Mouse (Mus musculus) gastrocnemius, adult 2 months (tissue): ENCODE measurements at regions not wholly inside any gene's neighbourhood (a gene's known extent, or its start where the extent isn't known, plus 50 kb on each side); places are given as distances from the start of the nearest gene placed in this dataset.
A peak's percentile ranks its signal among the peaks of the same experiment; 100 is the strongest.

ENCODE experiments used
- DNase-seq: peaks from one replicate; pipeline ENCODE4 v3.0.0; 2022
- H3K27ac ChIP-seq: fragments of 200-600 bp; 2 replicates; pipeline ENCODE4 v1.8.1; 2022; ENCODE audit warnings: mild to moderate bottlenecking
- H3K4me3 ChIP-seq: fragments of 200-600 bp; 2 replicates; pipeline ENCODE4 v1.8.1; 2022; ENCODE audit warnings: mild to moderate bottlenecking, moderate library complexity
- CTCF ChIP-seq: fragments of 200-600 bp; IDR thresholded peaks from 2 replicates; pipeline ENCODE4 v1.8.1; 2022; ENCODE audit warnings: antibody characterized with exemption, mild to moderate bottlenecking, moderate library complexity
- intact Hi-C: fragments of 180-260 bp; cut with DNase I; formaldehyde crosslinking; loops from one replicate; pipeline ENCODE4 v1.15.1; 2025

GRCm38 (mm10) chr14:105725741-105726140 lies 170.9 kb downstream of the Spry2 start:
- H3K27ac ChIP-seq = no peak overlapping the region
- intact Hi-C loops = no loop called here
- DNase-seq = no peak
- no peak overlapping the region for H3K4me3 ChIP-seq
- TF ChIP-seq CTCF = no peak

GRCm38 (mm10) chr14:105722923-105723322 lies 173.7 kb downstream of the Spry2 start:
- no peak for DNase-seq
- H3K27ac ChIP-seq = no peak overlapping the region
- intact Hi-C loops = no loop called here
- H3K4me3 ChIP-seq = no peak overlapping the region
- TF ChIP-seq CTCF = no peak

GRCm38 (mm10) chr14:105721576-105721975 lies 175.0 kb downstream of the Spry2 start:
- intact Hi-C loops = no loop called here
- no peak overlapping the region for H3K4me3 ChIP-seq
- DNase-seq = no peak
- TF ChIP-seq CTCF = no peak
- H3K27ac ChIP-seq = no peak overlapping the region

- DNase-seq = no peak
- Histone ChIP-seq H3K4me3 (no peak overlapping the region), H3K27ac (no peak overlapping the region)
- no peak for TF ChIP-seq CTCF
- intact Hi-C loops = no loop called here
Measured at GRCm38 (mm10) chr14:105720816-105721510, 175.7 kb downstream of the Spry2 start.

- DNase-seq = no peak
- intact Hi-C loops = no loop called here
- Histone ChIP-seq H3K4me3 (no peak overlapping the region), H3K27ac (peak overlapping the region; percentile 41; the same call in 1 of the 2 replicates)
- TF ChIP-seq CTCF = no peak
Measured at GRCm38 (mm10) chr14:105718676-105719441, 177.8 kb downstream of the Spry2 start.

- TF ChIP-seq CTCF = no peak
- H3K4me3 ChIP-seq = no peak overlapping the region
- no peak overlapping the region for H3K27ac ChIP-seq
- no peak for DNase-seq
- intact Hi-C loops = no loop called here
Measured at GRCm38 (mm10) chr14:105717821-105718220, 178.8 kb downstream of the Spry2 start.

GRCm38 (mm10) chr14:105708691-105709090 lies 187.9 kb downstream of the Spry2 start:
- intact Hi-C loops = no loop called here
- TF ChIP-seq CTCF = no peak
- no peak overlapping the region for H3K27ac ChIP-seq
- DNase-seq = no peak
- no peak overlapping the region for H3K4me3 ChIP-seq

GRCm38 (mm10) chr14:105706756-105707155 lies 189.9 kb downstream of the Spry2 start:
- DNase-seq = no peak
- Histone ChIP-seq H3K4me3 (no peak overlapping the region), H3K27ac (no peak overlapping the region)
- no peak for TF ChIP-seq CTCF
- intact Hi-C loops = no loop called here

- H3K27ac ChIP-seq = no peak overlapping the region
- TF ChIP-seq CTCF = no peak
- no peak overlapping the region for H3K4me3 ChIP-seq
- no peak for DNase-seq
- intact Hi-C loops = no loop called here
Measured at GRCm38 (mm10) chr14:105698616-105699015, 198.0 kb downstream of the Spry2 start.

GRCm38 (mm10) chr14:105698086-105698485 lies 198.5 kb downstream of the Spry2 start:
- intact Hi-C loops = no loop called here
- no peak for DNase-seq
- H3K4me3 ChIP-seq = no peak overlapping the region
- TF ChIP-seq CTCF = no peak
- no peak overlapping the region for H3K27ac ChIP-seq

GRCm38 (mm10) chr14:105697398-105697797 lies 199.2 kb downstream of the Spry2 start:
- H3K27ac ChIP-seq = no peak overlapping the region
- no peak for TF ChIP-seq CTCF
- peak; percentile 44 for DNase-seq
- intact Hi-C loops = no loop called here
- H3K4me3 ChIP-seq = peak overlapping the region; percentile 46

GRCm38 (mm10) chr14:105694969-105695368 lies 201.7 kb downstream of the Spry2 start:
- DNase-seq = no peak
- intact Hi-C loops = no loop called here
- no peak overlapping the region for H3K27ac ChIP-seq
- no peak for TF ChIP-seq CTCF
- H3K4me3 ChIP-seq = no peak overlapping the region

GRCm38 (mm10) chr14:105693713-105694112 lies 202.9 kb downstream of the Spry2 start:
- intact Hi-C loops = no loop called here
- Histone ChIP-seq H3K27ac (no peak overlapping the region), H3K4me3 (no peak overlapping the region)
- DNase-seq = no peak
- no peak for TF ChIP-seq CTCF
